Mouse (Mus musculus) kidney, postnatal 25 days (tissue): ENCODE results near the gene Btnl2.
"Not testable (repeated sequence)": the region's sequence is repeated elsewhere in the genome, so short reads cannot be mapped to it uniquely, and the experiment has no call there.

Experiments
- DNase-seq, 2 experiments: peaks; one replicate each; pipeline ENCODE4 v3.0.0; 2021; ENCODE audit warnings: mixed read lengths in 2 of 2

The Btnl2 gene

GRCm38 (mm10) chr17:34354539-34354938 lies at the start of gene Btnl2:
Gene Btnl2, plus strand, starts transcription at chr17:34354822.
- DNase-seq: no peak

GRCm38 (mm10) chr17:34305380-34306030 lies 49.1 kb upstream of the Btnl2 start, which contains the start of gene H2-Eb1:
Gene H2-Eb1, plus strand, starts transcription at chr17:34305867.
- DNase-seq: peak; percentile 85 to 89

DNA sequence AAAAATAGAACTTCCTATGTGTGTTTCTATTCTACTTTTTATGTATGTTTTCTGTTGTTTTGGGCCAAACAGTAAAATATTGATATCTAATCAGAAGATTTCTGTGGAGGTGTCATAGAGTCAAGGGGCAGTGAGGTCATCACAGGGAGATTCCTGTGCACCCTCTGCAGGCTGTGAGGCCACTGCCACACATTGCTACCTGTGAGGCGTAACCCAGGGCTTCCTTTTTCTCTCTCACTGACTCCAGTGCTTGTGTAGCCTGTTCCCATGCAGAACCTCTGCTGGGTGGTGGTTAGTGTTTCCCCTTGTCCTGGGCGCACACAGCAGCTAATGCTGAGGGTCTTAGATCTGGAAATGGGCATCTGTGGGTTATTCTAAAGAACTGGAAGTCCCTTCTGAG lies 48.2 kb upstream of the Btnl2 start:
- DNase-seq: no peak

DNA sequence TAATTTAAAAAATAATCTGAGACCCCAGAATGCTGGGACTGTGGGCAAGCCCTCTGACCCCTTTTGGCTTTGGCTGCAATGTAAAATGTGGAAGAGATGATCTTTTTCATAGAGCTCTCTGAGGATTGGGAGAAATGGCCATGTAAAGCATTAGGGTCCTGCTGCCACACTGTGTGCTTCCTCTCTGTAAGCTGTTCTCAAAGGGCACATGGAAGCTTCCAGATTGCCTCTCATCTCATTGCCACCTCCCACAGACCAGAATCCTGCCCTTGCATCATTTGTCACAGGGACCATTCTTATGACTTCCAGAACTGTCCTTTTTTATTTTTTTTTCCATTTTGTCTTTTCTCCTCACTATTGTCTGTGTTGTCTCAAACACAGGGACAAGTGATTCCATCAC lies 47.4 kb upstream of the Btnl2 start:
- no peak for DNase-seq

DNA sequence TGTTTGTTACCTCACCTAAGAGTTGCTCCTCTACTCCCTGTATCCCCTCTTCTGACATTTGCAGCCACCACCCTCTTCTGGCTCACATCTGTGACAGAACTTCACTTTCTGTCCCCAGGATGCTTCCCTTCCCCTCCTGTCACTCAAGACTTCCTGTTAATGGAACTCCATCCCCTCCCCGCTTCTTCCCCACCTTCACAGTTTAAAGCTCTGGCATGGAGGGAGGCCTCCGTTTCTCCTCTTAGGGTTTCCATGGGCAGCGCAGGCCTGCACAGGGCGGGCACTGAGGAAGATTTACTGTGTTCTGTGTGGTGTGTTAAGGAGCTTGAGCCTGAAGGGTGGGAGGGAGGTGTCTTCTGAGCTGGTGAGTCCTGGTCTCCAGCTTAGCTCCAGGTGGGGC lies 46.5 kb upstream of the Btnl2 start:
- DNase-seq: no peak

GRCm38 (mm10) chr17:34309225-34309624 lies 45.4 kb upstream of the Btnl2 start:
- DNase-seq: no peak

- peak; percentile 83 to 91 for DNase-seq
Measured at GRCm38 (mm10) chr17:34309683-34310385, 44.8 kb upstream of the Btnl2 start.

DNA sequence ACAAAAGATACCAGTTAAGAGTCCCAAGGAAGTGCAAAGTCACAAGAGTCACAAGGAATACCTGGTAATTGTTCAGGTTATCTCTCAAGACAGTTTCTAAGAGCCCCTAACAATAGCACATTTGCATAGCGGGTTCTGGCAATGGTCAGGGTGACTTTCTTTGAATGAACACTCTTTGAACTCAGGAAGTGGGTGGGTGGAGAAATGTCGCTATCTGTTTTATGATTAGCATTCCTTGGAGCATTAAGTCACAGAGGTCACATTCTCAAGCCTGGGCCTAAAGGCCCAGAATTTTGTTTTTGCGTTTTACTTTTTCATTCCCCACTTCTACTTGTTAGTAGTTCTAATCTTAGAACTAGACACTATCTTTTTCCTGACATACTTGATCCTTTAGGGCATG lies 44.1 kb upstream of the Btnl2 start:
- not testable (repeated sequence) for DNase-seq

DNA sequence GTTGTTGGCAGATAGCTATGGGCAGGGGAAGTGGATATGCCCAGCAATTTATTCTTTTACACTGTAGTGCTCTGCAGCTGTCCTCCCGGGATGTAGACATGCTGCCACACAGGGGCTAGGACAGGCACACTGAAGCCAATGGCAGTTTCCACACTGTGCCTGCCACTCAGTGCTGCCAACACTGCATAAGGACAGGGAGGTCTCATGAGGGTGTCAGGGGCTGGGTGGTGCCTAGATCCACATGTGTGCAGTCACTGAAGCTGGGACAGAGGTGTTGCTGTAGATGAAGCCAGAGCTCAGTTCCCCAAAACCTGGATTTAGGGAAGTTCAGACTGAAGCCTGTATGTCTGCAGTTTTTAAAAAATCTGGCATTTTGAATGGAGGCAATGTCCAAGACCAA lies 42.4 kb upstream of the Btnl2 start:
- DNase-seq: no peak

DNA sequence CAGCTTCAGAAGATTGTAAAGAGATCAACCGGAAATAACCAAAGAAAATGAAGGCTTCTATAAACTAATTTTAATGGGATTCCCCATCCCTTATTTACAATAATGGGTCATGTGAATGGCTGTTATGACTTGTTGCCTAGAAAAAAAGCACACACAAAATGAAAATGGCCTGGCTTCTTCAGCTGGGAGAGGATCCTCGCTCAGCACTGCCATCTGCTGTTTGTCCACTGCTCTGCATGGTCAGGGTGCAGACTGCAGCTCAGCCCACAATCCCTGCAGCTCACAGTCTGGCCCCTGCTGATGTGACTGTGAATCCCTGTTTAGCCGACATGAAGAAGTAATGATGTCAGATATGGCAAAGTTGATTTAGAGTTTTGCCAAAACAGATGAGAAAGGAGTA lies 41.2 kb upstream of the Btnl2 start:
- peak; percentile 79 to 85 for DNase-seq

GRCm38 (mm10) chr17:34314286-34314685 lies 40.3 kb upstream of the Btnl2 start:
- DNase-seq: peak in 1 of 2 experiments; percentile 14

GRCm38 (mm10) chr17:34315512-34315911 lies 39.1 kb upstream of the Btnl2 start:
- no peak for DNase-seq

- no peak for DNase-seq
Measured at GRCm38 (mm10) chr17:34316697-34317096, 37.9 kb upstream of the Btnl2 start.

GRCm38 (mm10) chr17:34317275-34317674 lies 37.3 kb upstream of the Btnl2 start:
- no peak for DNase-seq

GRCm38 (mm10) chr17:34325436-34325835 lies 29.2 kb upstream of the Btnl2 start, which contains the start of gene H2-Eb2:
Gene H2-Eb2, plus strand, starts transcription at chr17:34325665.
- no peak for DNase-seq

DNA sequence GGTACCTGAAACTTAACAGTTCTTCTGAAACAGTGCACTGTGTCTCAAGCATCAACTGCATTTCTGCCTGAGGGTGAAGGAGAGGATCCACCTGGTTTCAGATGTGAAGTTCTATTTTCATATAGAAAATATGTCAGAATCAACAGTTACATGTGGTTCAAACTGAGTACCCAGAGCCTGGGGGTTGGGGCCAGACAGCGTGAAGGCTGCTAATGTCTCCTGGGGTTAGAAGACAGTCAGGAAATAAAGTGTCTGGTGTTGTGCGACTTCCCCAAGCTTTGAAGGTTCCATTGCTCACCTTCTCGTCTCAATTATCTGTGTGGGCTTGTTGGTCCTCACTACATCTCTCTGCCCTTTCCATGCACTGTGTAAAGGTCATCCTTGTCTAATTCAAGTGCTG lies 28.2 kb upstream of the Btnl2 start:
- no peak for DNase-seq

GRCm38 (mm10) chr17:34329807-34330206 lies 24.8 kb upstream of the Btnl2 start:
- no peak for DNase-seq

DNA sequence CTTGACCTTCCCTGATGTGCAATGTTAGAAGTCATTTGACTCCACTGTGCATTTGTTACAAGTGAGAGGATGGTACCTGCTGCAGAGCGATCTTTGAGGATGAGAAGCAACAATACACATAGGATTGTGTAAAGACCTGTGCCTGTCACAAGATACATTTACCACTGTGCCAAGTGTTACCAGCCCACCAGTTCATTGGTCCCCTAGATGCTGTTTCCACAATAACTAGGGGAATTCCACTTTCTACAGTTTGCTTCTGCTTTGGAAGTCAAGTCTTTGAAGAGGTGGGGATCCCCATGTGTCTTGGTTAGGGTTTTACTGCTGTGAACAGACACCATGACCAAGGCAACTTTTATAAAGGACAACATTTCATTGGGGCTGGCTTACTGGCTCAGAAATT lies 23.4 kb upstream of the Btnl2 start:
- DNase-seq: no peak

GRCm38 (mm10) chr17:34340619-34341402 lies 13.8 kb upstream of the Btnl2 start:
- no peak for DNase-seq

- DNase-seq: no peak
Measured at GRCm38 (mm10) chr17:34344882-34345281, 9.7 kb upstream of the Btnl2 start.

DNA sequence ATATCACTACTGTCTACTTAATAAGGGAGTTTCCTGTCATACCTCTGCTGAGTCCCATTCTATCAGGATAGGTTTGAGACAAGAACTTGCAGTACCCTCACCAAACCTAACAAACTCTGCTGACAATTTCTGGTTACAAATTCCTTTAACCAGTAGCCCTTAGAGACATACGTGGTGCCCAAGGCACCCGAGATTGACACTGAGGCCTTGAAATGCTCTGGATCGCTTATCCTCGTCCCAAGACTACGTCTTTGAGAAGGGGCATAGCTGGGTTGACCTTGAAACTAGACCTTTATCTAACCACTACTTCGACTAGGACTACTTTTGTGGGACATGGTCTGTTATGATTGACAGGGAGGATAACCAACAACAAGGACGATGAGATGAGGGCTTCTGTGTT lies 9.1 kb upstream of the Btnl2 start:
- DNase-seq: no peak

GRCm38 (mm10) chr17:34346041-34346440 lies 8.6 kb upstream of the Btnl2 start:
- no peak for DNase-seq

- DNase-seq: peak in 1 of 2 experiments; percentile 51
Measured at GRCm38 (mm10) chr17:34347606-34348308, 6.9 kb upstream of the Btnl2 start.
